Mouse (Mus musculus) layer of hippocampus, adult 11-12 months (tissue): Measurements from ENCODE around the gene Neurl2.
"Not testable (repeated sequence)": the region's sequence is repeated elsewhere in the genome, so short reads cannot be mapped to it uniquely, and the experiment has no call there.

Experiments
- DNase-seq: peaks from one replicate; pipeline ENCODE4 v3.0.0; 2022; ENCODE audit warnings: low spot score

The Neurl2 gene

DNA sequence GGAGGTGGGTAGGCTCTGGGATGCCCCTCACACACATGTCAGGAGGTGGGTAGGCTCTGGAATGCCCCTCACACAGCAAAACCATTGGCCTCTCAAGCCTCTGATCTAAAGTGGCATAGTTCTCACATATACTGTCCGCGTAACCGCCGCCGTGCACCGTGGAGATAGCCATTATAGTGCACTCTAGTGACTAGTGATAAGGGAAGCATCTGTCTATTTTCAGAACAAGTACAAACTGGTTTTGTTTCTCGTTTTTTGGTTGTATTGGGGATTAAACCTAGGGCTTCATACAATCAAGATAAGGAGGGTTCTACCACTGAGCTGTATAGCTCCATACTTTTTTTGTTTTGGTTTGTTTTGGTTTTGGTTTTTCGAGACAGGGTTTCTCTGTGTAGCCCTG is 17.4 kb downstream of the Neurl2 start:
- no peak for DNase-seq

DNA sequence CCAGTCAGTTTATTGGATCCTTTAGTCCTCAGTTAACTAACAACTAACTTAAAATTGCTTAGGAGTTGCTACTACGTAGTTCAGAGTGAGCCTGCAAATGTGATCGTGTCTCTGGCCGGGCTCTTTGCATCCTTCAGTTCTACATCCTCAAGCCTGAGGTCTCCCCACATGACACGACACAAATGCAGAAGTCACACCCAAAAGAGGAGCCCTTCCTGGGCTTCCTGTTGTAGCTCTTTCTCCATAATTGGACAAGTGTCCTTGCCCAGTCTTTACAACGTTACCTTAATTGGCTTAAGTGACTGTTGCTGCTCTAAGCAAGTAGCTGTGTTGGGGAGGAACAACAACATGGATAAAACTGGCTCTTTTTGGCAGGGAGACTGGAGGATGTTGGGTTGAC is 17.9 kb downstream of the Neurl2 start:
- no peak for DNase-seq

DNA sequence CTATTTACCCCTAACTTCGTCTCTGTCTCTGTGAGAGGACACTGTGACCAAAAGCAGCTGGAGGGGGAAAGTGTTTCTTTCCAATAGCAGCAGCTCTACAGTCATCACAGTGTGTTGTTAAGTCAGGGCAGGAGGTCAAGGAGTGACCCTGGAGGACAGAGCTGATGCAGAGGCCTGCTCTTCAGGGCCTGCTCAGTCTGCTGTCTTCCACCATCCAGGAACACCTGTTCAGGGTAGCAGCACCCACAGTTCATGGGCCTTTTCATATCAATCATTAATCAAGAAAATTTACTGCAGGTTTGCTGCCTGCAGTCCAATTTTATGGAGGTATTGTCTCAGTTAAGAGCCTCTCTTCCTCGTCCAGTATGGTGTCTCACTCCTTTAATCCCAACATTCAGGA is 19.7 kb downstream of the Neurl2 start:
- DNase-seq: no peak

DNA sequence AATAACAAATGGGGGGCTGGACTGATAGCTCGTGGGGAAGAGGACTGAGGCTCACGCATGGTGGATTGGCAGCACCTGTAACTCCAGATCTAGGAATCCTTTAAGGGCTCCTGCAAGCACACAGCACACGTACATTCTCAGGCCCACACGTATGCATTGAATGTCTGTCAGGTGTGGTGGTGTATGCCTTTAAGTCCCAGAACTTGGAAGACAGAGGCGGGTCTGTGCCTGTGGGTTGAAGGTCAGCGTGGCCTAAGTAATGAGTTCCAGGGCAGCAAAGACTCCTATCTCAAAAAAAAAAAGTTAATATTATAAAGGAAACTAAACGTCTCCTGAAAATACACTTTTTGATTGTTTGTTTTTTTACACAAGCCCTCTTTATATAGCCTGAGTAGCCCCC is 26.6 kb downstream of the Neurl2 start:
- no peak for DNase-seq

DNA sequence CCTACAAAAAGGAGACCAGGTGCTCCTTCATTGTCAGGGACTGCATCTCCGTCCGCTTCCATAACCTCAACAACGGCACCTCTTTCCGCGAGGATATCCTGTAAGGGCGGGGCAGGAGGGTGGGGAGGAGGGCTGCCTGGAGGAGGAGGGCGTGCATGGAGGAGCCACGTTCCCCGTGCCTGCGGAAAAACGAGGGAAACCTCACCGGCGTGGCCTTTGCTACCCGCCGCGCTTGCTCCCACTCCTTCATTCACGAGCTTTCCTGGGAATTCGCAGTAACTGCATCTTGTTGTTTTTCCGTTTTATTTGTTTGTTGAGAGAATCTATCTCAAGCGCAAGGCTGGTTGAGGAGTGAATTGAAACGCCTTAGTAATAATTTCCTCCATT is 27.9 kb downstream of the Neurl2 start:
- no peak for DNase-seq

DNA sequence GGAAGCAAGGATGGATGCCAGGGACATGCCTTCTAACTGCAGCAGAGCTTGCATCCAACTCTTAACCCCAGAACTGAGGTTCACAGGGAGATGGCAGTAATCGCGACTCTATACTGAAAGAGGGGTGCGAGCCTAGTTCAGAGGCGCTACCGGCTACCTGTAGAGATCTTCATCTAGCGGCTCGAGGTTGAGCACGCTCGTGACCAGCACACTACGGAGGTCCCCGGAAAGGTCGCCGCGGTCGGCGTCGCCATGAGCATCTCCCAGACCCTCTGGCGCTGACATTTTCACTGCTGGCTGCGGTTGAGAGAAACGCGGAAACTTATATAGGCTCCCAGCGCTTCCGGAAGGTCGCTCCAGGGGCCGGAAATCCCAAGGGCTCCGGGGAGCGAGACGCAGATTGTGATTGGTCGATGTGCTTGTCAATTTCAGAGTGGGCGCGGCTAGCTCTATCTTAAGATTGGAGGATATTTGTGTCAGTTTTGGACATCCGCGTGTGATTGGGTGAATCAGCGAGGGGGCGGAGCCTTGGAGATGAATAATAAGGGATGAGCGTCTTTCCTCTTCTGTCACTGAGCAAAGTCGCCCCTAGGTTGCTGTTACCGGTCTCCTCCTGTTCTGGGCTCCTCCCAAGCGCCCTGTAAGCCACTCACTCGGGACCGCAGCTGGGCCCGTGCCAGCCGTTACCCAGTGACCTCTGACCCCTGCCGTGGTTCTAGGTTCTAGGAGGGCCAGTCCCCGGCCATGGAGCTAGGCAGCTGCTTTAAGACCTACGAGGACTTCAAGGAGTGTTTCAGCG is 28.5 kb downstream of the Neurl2 start, which contains the start of the genes Acot8 and Zswim3:
Gene Acot8 (minus strand): TSS at position 350 of the 799 bp plus-strand sequence.
Gene Zswim3 (plus strand): TSS at position 566 of the 799 bp plus-strand sequence.
- DNase-seq: peak; percentile 99

DNA sequence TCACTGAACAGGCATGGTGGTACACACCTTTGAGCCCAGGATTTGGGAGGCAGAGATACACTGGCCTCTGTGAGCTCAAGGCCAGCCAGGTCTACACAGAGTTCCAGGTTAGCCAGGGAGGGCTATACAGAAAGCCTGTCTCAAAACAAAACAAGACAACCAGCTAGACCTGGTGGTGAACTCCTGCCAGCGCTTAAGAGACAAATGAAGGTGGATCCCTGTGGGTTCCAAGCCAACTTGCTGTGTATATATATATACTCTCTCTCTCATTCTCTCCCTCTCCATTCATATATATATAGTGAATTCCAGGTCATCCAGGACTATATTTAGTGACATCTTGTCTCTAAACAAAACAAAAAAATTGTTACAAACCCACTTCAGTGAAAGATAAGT is 29.3 kb downstream of the Neurl2 start:
- no peak for DNase-seq

DNA sequence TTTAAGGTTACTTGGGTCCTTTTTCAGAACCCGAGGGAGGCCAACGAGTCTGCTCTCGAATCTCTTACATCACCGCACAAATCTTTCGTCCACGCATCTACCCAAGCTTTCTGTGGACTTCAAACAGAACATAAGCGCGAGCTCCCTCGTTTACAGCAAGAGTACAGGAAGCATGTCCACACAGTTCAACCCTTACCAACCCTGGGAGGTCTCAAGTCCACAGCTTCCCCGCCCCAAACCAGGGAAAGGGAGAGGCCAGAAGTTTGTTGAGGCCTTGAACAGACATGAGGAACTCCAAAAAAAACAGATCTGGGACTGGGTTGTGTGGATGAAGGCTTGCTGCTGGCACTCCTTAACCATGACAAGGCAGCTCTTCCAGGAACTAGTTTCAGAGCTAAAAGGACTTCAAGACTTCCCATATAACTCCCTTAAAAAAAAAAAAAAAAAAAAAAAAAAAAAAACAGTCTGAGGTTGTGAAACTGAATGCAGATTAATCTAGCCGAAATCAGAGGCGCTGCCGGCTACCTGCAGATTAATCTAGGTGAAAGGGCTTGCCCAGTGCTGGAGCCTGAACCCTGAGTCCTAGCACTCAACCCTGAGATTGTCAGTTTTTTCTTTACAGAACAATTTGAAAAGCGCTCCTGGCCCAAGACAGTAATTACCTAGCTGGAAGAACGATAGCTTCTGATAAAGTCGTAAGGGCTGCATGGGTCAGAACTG is 29.9 kb downstream of the Neurl2 start:
- no peak for DNase-seq

DNA sequence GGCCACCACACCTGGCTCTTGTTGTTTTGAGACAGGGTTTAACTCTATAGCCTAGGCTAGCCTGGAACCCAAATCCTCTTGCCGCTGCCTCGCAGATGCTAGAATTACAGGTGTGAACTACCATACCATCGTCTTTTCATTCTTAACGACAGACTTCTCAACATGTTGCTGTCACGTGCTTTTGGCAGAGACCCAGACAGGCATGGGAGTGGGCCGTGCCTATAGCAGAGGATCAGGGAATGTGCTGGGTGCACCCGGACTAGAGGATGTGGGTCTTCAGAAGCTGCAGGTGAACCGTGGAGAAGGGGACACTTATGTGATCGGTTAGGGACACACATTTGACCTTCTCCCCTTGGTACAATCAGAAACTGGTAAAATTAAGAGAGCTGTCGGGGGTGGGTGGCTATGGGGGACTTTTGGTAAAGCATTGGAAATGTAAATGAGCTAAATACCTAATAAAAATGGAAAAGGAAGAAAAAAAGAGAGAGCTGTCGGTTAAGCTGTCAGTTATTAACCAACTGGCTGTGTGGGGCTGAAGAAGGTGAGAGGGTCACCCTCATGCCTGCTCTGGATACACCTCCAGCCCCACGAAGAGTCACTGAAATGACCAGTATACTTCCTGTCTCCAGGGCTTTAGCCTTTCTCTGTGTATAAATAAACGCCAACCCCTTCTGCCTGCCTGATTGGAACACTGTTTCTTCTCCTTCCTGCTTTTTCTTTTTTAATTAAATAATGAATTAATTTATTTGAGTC is 32.8 kb downstream of the Neurl2 start:
- no peak for DNase-seq

DNA sequence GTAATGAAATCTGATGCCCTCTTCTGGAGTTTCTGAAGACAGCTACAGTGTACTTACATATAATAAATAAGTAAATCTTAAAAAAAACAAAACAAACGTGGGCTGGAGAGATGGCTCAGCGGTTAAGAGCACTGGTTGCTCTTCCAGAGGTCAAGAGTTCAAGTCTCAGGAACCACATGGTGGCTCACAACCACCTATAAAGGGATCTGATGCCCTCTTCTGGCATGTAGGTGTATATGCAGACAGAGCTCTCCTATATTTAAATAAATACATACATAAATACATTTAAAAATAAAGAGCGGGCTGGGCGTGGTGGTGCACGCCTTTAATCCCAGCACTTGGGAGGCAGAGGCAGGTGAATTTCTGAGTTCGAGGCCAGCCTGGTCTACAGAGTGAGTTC is 34.7 kb downstream of the Neurl2 start:
- not testable (repeated sequence) for DNase-seq

DNA sequence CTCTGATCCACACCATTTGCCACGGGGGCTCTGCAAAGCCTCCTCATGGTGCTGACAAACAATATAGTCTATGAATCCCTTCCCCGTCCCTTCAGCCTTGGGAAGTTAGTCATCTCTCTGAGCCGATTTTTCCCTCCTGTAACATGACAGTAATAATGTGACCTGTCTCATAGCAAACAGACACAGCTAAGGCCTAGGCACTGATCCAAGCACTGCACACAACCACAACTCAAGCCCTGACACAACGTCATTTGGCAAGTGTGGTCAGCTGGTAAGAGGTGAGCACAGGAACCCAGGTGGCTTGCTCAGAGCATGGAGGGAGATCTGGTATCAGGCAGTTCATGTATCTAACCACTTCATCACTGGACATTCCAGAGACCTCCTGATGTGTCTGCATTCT is 37.4 kb downstream of the Neurl2 start:
- no peak for DNase-seq

DNA sequence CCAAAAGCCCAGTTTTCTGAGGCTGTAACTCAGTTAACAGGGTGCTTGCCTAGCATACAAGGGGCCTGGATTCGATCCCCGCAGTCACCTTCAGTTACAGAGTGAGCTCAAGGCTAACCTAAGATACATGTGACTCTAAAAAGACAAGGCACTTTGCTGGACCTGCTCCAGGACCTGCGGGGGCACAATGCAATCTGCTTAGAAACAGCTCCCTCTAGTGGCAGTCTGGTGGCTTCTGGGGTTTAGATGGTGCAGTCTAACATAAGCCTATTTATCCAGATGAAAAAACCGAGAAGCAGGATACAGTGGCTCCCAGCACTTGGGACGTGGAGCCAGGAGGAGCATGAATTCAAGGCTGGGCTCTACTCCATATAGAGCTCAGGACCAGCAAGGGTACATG is 39.0 kb downstream of the Neurl2 start:
- peak; percentile 92 for DNase-seq

DNA sequence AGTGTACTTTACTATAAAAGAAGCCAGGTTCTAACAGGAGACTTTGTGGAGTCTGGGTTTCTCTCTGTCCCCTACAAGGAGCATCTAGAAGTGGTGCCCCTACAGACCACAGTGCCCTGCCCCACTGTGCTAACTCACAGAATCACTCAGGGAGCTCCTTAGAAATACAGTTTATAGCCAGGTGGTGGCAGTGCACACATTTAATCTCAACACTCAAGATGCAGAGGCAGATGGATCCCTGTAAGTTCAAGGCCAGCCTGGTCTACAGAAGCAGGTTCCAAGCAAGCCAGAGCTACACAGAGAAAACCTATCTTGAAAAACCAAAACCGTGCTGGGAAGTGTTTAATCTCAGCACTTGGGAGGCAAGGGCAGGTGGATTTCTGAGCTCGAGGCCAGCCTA is 39.5 kb downstream of the Neurl2 start:
- no peak for DNase-seq

DNA sequence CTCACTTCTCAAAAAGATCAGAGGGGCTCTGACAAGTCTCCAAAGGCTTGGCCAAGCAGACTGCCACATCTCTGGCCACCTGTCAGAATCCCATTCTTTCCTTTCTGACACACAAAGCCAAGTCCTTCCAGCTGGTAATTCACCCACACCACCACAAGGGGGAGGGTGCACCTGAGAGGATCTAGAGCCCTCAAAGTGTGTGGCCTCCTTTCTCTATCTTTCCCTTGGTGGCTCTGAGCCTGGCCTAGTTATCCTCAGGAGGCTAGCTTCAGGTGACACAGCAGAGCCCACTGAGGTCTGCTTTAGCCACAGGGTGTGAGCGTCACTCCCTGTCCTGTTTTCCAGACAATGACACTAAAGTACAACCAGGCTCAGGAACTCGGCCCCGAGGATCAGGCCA is 40.0 kb downstream of the Neurl2 start:
- DNase-seq: peak; percentile 64

DNA sequence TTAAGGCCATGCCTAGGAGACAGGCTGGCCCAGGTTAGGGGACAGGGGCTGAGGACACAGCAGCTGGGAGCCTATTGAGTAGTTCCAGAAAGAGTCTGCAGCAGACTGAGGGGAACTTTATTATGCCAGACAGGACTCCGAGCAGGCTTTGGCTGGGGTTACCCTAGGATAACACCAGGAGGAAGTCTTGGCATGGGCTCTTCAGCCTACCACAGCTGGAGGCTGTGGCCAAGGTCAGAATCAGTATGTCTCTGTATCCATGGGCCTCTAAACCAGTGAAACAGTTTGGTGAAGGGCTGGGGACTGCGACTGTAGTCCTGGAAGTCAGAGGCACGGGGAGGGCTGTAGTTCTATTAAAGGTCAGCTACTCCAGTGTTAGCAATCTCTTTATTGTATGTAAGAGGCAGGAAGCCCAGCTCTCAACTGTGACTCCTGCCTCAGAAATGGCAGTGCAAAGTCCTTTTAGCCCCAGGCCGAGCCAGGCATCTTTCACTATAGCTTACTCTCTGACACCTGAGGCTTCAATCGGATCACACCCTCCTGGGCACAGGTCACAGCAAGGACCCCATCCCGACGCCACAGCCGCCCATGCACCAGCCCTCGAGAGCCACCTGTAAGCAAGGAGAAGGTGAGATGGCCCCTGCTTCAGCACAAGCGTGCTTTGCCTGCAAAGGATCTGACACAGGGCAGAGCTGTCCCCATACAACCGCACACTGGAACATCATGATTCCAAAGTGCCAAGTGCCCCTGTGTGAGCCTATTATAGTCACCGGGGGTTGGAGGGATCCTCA is 40.7 kb downstream of the Neurl2 start:
- DNase-seq: no peak

DNA sequence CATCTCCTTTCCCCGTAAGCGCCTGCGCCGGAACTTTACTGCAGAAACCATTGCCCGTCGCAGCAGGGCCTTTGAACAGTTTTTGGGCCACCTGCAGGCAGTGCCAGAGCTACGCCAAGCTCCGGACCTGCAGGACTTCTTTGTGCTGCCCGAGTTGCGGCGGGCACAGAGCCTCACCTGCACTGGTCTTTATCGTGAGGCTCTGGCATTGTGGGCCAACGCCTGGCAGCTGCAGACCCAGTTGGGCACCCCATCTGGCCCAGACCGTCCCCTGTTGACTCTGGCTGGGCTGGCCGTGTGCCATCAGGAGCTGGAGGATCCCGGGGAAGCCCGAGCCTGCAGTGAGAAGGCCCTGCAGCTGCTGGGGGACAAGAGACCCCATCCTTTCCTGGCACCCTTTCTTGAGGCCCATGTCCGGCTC is 41.4 kb downstream of the Neurl2 start:
- DNase-seq: no peak

DNA sequence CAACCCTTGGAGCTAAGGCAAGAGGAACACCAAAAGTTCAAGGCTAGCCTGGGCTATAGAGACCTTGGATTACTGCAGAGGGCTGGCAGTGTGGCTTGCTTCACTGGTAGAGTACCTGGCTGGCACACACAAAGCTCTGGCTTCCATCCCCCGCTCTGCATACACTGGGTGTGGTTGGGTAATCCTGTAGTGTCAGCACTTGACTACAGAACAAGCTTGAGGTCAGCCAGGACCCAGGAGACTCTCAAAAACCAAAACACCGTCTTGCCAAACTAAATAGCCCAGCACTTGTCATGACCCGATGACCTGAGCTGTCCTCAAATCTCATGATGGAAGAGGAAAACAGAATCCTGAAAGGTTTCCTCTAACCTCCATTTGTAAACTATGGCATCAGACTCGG is 42.8 kb downstream of the Neurl2 start:
- DNase-seq: no peak

DNA sequence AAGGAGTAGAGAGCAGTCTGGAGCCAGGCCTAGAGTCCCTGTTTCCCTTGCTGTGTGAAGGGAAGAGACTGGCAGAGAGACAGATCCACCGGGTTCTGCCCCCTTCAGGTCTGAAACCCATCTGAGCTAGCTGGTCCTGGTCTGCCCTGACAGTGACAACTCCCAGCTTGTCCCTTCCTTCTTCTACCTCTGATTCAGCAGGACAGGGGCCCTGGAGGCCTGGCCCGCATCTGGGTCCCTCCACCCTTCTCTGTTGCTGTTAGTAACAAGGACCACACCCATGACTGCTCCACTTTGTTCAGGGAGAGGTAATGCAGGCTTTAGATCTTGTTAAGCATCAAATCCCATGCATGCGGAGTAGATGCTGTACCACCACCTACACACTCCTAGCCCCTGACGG is 44.8 kb downstream of the Neurl2 start:
- no peak for DNase-seq

DNA sequence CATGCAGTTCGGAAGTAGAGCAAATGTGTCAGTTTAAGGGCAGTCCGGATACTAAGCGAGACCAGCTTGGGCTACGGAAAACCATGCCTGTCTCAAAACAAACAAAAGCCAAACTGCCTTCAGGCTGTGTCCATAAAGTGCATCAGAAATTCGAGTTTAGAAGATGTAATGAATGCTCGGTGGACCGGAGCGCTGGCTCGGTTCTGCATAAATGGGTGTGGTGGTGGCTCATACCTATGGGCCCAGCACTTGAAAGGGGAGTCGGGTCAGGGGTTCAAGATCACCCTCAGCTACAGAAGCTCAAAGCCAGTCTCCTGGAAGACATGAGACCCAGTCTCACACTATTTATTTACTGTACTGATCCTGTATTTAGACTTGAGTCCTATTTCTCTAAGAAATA is 45.5 kb downstream of the Neurl2 start:
- DNase-seq: no peak

DNA sequence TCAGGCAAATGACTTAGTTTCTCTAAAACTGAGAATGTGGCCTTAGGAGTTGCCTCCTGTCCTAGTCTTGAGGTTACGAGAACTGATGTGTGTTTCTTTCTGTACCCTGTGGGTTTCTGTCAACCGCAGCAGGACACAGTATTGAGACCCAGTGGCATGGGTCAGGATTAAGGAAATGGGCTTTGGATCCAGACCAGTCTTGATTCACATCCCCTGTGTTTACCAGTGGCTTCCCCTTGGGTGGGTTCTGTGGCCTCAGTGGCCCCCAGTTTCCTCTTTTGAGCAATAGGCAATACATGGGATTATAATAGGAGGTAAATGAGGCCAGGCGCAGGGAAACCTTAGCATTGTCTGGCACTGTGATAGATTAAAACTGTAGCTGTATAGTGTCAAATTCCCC is 46.2 kb downstream of the Neurl2 start:
- DNase-seq: no peak

DNA sequence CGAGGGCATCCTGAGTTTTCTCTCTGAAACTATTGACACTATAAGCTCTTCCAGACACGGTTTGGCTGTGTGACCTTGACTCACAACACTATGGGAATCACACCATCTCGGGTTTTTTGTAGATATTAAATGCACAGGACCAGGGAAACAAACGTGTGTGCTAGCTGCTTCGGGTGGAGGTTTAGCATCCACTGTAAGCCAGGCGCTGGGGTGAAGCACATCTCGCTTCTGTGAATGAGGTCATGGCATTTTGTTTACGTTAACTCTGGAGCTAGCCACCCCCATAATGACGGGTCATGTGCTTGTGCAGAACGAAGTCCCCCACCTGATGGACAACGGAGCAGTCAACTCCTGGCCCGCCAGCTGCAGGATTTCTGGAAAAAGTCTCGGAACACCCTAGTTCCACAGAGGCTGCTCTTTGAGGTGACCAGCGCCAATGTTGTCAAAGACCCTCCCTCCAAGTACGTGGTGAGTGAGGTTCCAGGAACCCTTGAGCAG is 46.8 kb downstream of the Neurl2 start:
- DNase-seq: no peak
